Mouse (Mus musculus): ENCODE results near the gene Abcb9.
A peak's percentile ranks its signal among the peaks of the same experiment; 100 is the strongest.
"Not testable (repeated sequence)": the region's sequence is repeated elsewhere in the genome, so short reads cannot be mapped to it uniquely, and the experiment has no call there.

The Abcb9 gene

GRCm38 (mm10) chr5:124062037-124062824, 33.4 kb downstream of the Abcb9 start:
- no peak for DNase-seq (ENCODE audit: low read depth, low spot score)

DNA sequence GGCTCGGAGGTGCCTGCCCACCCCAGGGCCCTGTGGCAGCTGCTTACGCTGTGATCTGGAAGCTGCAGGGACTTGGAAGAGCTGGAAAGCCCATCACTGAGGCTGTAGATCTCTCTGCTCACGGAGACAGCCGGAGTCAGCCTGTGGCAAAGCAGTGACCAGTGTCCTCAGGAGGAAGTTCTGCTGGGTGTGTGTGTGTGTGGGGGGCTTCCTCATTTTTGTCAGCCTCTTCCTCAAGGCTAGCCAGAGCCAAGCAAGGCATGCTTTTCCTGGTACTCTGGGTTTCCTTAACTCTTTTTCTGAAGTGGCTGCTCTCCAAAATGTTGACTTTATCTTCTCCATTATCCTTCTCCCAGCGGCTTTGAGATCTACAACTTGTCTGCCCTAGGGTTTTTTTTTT, 35.9 kb downstream of the Abcb9 start:
- no peak for DNase-seq (ENCODE audit: low read depth, low spot score)

DNA sequence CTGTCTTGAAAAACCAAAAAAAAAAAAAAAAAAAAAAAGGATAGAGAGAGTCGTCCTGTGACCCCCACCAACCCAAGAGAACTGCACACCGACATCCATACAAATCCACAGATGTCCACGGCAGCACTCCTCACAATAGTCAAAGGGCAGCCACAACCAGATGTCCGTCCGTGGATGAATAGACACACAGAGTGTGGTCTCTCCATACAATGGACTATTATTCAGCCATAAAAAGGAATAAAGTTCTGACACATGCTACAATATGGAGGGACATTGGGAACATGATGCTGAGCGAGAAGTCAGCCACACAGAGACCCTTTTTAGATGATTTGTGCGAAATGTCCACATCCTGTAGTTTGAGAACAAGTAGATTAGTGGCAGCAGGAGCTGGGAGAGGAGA, 36.8 kb downstream of the Abcb9 start:
- no peak for DNase-seq (ENCODE audit: low read depth, low spot score)

- peak; percentile 50 for DNase-seq (ENCODE audit: low read depth, low spot score)
Measured at GRCm38 (mm10) chr5:124056956-124057355, 38.6 kb downstream of the Abcb9 start.

DNA sequence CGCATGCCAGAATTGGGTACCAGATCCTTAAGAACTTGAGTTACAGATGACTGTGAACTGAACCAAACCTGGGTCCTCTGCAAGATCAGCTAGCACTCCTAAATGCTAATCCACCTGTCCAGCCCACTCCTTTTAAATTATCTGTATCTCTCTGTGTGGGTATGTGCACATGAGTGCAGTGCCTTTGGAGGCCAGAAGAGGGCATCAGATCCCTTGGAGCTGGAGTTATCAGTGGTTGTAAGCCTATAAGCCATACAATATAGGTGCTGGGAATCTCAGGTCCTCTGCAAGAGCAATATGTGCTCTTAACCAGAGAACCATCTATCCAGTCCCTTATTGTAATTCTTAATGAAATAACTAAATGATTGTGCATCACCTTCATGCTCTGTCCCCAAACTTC, 39.4 kb downstream of the Abcb9 start:
- DNase-seq (ENCODE audit: low read depth, low spot score): no peak

DNA sequence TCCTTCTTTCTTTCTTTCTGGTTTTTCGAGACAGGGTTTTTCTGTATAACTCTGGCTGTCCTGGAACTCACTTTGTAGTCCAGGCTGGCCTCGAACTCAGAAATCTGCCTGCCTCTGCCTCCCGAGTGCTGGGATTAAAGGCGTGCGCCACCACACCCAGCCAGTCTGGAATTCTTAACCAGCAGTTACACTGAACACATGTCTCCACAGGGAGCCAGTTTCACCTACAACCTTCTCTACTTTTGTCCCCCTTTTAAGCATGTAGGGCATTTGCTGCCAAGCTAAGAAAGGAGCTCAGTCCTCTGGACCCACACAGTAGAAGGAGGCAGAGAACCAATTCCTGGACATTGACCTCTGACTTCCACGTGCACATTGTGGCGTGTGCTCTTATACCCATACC, 43.0 kb downstream of the Abcb9 start:
- DNase-seq (ENCODE audit: low read depth, low spot score): not testable (repeated sequence)

DNA sequence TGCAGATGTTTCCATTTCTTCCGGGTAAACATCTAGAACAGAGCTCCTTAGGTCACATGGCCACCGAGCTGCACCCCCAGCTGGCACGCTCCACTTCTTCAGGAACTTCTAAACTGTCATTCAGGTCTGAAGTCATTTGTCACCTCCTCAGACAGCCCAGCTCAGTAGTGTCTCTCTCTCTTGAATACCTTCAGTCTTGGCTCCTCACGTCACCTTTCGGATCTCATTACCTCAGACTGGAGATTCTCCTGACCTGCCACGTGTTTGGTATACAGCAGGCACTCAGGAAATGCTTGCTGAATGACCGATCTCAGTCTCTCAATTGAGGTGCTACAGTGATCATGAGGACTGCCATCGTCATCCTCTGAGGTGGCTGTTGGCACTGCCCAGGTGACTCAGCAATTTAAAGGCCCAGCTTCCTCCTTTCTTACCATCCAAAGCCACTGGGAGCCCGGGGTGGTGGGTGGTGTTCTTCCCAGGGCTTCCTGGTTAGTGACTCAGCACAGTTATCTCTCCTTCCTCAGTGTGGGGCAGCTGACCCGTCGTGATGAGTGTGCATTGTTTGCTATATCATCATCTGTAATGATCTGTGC, 43.6 kb downstream of the Abcb9 start:
- DNase-seq (ENCODE audit: low read depth, low spot score): no peak

GRCm38 (mm10) chr5:124050095-124051050, 45.2 kb downstream of the Abcb9 start:
- no peak for DNase-seq (ENCODE audit: low read depth, low spot score)

DNA sequence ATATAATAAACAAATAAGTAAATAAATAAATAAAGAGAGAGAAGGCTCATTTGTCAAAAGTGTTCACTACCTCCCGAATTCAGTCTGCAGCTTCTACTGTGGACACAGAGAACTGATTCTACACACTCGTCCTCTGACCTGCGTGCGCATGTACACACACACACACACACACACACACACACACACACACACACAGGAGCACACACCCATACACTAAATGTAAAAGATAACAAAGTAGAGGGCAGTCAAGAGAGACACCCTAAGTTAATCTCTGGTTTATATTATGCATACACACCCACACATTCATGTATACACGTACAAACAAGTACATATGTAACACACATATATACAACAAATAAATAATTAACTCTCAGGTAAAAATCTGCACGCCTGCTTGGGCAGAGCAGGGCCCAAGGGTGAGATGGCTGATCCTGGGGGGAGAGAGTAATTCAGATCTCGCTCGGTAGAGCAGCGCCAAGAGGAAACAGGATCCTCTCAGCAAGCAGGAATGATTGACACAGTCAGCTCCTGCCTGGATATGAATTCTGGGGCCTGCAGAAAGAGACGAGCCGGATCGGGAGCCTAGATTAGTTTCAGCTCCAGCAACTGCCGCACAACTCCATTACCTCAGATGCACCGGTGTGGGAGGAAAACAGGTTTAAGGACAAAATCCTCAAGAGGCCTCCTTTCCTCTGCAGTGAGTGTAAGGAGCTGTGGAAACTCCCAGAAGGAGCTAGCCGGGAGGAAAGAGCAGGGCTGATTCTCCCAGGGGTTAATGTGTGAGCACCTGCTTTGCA, 46.2 kb downstream of the Abcb9 start:
- DNase-seq (ENCODE audit: low read depth, low spot score): no peak

GRCm38 (mm10) chr5:124046741-124047401, 48.7 kb downstream of the Abcb9 start:
- no peak for DNase-seq (ENCODE audit: low read depth, low spot score)

- no peak for DNase-seq (ENCODE audit: low read depth, low spot score)
Measured at GRCm38 (mm10) chr5:124045453-124046010, 50.1 kb downstream of the Abcb9 start.

- no peak for DNase-seq (ENCODE audit: low read depth, low spot score)
Measured at GRCm38 (mm10) chr5:124043999-124044398, 51.6 kb downstream of the Abcb9 start.

DNA sequence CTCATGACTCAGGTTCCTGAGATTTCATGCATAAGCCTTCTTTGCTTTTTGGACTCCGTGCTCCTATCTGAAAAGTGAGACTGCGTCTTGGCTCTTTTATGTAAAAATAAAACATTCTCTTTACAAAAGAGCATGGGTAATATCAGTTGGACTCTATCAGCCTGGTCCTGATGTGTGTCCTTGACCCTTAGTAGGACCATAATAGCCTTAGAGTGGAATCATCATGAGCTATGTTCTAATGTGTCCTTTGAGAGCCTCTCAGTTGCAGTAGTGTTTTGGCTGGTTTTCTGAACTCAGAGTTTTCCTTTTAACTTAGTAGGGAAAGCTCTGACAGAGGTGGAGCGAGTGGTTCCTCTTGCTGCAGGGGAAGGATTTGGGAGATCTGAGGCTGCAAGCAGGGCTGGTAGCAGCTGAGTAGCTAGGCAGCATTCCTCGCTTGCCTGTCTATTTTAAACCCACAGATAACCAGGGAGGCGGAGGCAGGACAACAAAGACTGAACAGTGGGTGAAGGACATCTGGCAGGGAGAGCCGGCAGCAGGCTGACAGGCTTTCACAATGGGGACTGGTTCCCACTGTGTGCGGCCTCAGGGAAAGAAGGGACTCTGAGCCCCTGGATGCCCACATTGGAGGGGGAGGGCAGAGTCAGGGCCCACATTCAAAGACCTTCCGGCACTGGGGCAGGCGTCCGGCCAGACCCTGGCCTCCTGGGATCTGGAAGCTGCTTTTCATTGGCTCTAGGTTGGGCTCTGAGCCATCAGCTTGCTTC, 52.2 kb downstream of the Abcb9 start:
- peak; percentile 68 for DNase-seq (ENCODE audit: low read depth, low spot score)

DNA sequence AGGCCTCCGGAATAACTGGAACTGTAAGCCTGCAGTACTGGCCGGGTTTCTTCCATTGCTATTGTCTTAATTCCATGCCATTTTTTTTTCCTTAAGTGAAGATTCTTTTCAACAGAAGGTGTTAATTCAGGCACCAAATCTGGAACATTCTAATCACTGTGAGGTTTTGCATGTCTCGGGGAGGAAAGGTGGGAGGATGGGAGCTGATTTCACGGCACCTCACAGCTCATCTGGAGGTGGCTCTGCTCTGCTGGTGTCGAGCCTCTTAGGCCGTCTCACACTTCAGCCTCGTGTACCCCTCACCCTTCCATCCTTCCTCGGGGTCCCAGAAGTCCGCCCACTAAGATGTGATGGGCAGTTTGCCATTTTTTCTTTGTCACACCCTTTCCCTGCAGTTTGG, 54.5 kb downstream of the Abcb9 start:
- no peak for DNase-seq (ENCODE audit: low read depth, low spot score)

DNA sequence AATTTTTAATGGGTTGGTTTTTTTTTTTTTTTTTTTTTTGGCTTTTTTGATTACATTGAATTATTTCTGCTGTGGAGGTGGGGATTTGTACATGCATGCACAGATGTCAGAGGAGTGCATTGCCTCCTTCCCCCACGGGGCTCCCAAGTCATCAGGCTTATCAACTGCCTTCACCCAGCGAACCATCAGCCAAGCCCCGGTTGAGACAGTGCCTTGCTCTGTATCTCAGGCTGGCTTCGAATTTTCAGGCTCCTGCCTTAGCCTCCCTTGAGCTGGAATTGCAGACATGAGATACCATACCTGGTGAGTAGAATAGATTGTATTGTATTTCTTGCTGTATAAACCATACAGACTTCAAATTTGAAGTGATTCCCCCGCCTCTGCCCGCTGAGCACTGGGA, 56.0 kb downstream of the Abcb9 start:
- DNase-seq (ENCODE audit: low read depth, low spot score): no peak

- no peak for DNase-seq (ENCODE audit: low read depth, low spot score)
Measured at GRCm38 (mm10) chr5:124036836-124037235, 58.8 kb downstream of the Abcb9 start.

- DNase-seq (ENCODE audit: low read depth, low spot score): no peak
Measured at GRCm38 (mm10) chr5:124036341-124036740, 59.3 kb downstream of the Abcb9 start.

GRCm38 (mm10) chr5:124035806-124036205, 59.8 kb downstream of the Abcb9 start:
- no peak for DNase-seq (ENCODE audit: low read depth, low spot score)

- DNase-seq (ENCODE audit: low read depth, low spot score): no peak
Measured at GRCm38 (mm10) chr5:124035406-124035805, 60.2 kb downstream of the Abcb9 start.

GRCm38 (mm10) chr5:124034471-124034870, 61.1 kb downstream of the Abcb9 start:
- DNase-seq (ENCODE audit: low read depth, low spot score): no peak

Data from mesoderm, embryonic 11.5 days (tissue).